Mouse (Mus musculus): Measurements from ENCODE around the gene Dohh. TPM values are rescaled to one million over a fixed set of nuclear protein-coding genes. Genes with fewer than 3 reads are reported as not detected.

The Dohh gene
- polyA plus RNA-seq, 1 experiment from 2014 or later = 90.4 TPM

DNA sequence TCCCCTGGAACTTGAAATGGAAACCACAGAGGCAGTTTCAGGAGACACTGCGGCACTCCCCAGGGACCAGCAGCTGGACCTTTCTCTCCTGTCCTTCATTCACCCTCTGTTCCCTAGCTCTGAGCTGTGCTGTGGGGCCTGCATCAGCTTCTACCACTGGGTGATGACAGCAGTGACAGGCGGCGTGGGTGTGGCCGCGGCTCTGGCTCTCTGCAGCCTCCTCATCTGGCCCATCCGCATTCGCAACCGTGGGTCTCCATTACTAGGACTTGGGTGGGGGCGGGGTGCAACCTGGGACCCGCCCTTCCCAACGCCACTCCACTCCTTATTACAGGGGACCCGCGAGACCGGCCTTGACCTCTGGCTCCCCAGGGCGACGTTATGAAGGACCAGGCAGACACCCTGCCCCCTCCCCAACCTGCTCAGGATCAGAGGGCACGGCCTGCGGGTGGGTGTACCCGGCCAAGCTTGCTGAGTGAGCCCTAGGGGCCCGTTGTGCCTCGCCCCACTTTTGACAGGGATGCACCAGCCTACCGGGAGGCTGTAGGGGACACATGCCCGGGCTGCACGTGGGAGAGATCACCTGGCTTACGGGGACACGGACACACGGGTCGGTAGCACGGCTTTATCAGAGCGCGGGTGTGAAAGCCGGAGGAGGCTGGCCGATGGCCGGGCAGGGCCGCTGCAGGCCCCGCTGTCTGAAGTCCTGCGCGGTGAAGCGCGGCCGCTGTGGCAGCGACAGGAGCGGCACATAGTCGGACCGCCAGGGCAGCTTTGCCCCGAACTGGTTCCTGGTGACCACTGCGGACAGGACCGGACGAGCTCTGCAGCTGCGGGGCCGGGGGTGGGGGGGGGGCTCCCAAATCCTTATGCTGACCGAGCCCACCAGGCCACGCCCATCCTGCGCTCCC lies 20.5 kb upstream of the Dohh start:
- H3K4me2 ChIP-seq = peak overlapping the region; percentile 45
- H3K9me3 ChIP-seq = no peaks in the 10 kb centered on the region
- H3K4me3 ChIP-seq = peak overlapping the region; percentile 17
- peaks cover 17% of the 10 kb centered on the region for H3K36me3 ChIP-seq (replicated peaks)
- H3K4me1 ChIP-seq = peaks cover 33% of the 10 kb centered on the region
- H3K27me3 ChIP-seq (replicated peaks) = peaks cover 13% of the 10 kb centered on the region
- WGBS = 16% methylated on average over 54 of the region's 54 CpGs
- peak overlapping the region; percentile 19 for H3K9ac ChIP-seq
- no peak for ATAC-seq (replicated peaks)
- no peak overlapping the region for H3K27ac ChIP-seq

DNA sequence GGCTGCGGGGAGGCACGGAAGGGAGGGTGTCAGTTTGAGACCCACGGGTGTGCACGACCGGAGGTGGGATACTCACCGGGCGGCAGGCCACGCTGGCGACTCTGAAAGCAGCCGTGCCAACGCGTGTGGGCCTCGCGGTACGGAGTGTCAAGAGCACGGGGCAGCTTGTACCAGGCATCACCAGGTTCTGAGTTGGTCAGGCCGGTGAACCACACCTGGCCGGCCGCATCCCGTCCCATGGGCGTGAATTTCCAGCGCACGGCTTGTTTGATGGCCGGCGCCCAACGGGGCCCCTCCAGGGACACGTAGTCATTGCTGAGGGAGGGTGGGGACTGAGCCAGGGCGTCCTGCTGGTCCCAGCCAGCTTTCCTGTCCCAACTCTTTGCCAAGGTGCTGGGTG lies 19.6 kb upstream of the Dohh start:
- ATAC-seq (replicated peaks) = no peak; the same call in 1 of the 2 replicates
- H3K4me3 ChIP-seq = peak overlapping the region; percentile 17
- WGBS = 11% methylated on average over 28 of the region's 28 CpGs

DNA sequence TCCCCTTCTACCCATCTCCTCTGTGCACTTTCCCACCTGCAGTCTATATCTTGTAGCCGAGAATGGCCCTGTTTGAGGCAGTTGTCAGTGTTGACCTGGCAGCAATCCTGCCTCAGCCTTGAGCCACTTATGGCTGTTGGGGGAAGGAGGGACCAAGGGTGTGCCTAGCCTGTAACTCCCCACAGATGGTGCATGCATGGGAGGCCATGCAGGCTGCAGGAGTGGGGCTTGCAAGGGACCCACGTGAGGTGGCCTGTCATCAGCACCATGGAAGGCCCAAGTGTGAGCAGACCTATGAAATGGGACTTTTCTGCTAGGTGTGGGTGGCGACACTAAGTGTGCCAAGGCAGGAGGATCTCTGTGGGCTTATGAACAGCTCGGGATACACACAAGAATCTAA lies 19.2 kb upstream of the Dohh start:
- Histone ChIP-seq H3K9me3 (no peaks in the 10 kb centered on the region), H3K4me3 (no peak overlapping the region), H3K36me3 (replicated peaks) (peaks cover 31% of the 10 kb centered on the region), H3K27me3 (replicated peaks) (peaks cover 13% of the 10 kb centered on the region), H3K4me2 (no peak overlapping the region), H3K27ac (no peak overlapping the region), H3K4me1 (peaks cover 30% of the 10 kb centered on the region), H3K9ac (no peak overlapping the region)
- WGBS = 33% methylated on average over 4 of the region's 4 CpGs
- ATAC-seq (replicated peaks) = no peak; the same call in 1 of the 2 replicates

More for the DNA sequence above, 19.6 kb upstream of the Dohh start:
- Histone ChIP-seq H3K27ac (no peak overlapping the region), H3K4me2 (peak overlapping the region; percentile 45), H3K4me1 (peaks cover 30% of the 10 kb centered on the region), H3K9me3 (no peaks in the 10 kb centered on the region), H3K27me3 (replicated peaks) (peaks cover 13% of the 10 kb centered on the region), H3K36me3 (replicated peaks) (peaks cover 27% of the 10 kb centered on the region), H3K9ac (peak overlapping the region; percentile 23; the same call in 1 of the 2 replicates)

DNA sequence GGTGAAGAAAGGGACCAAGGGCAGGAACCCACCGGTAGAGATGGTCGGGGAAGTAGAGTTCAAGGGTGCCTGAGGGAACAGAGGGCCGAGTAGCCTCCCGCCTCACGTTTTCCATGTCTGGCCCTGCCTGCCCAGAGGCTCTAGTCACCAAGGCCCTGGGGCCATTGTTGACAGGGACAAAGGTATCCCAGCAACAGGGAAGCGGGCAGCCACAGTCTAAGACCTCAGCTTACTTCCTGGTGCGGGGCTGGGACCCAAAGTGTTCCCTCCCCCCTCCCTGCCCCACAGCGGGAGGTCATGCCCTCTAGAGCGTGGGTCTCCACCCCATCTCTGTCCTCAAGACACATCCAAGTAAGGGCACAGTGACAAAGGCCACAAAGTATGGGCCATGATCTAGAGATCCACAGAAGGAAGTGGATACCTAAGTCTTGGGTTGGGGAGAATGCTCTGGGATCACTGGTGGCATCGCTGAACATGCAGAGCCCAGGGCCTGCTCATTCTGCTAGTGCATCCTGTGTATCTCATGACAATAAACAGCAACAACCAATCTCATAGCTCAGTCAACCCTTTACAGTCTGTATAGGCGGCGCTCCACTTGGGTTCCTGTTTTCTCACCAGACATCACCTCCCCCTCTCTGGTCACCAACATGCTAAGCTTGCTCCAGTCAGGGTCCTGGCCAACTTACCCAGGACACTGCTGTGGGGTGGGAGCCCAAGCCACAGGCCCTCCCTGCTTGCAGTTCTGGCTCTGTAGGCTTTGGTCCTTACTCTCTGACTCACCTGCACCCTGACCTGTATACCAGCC lies 18.4 kb upstream of the Dohh start, which contains the start of gene 4930404N11Rik:
4930404N11Rik (minus strand) TSS at position 145 of the 805 bp plus-strand sequence.
- H3K4me2 ChIP-seq = peak within 1 kb of the TSS; percentile 45
- peak within 1 kb of the TSS; percentile 17; the same call in 1 of the 2 replicates for H3K4me3 ChIP-seq
- H3K36me3 ChIP-seq (replicated peaks) = peaks cover 38% of the 10 kb centered on the region
- H3K9me3 ChIP-seq = no peaks in the 10 kb centered on the region
- H3K27me3 ChIP-seq (replicated peaks) = peaks cover 13% of the 10 kb centered on the region
- H3K9ac ChIP-seq = peak within 1 kb of the TSS; percentile 23; the same call in 1 of the 2 replicates
- H3K4me1 ChIP-seq = peaks cover 25% of the 10 kb centered on the region
- H3K27ac ChIP-seq = no peak within 1 kb of the TSS
- 18% methylated on average over 12 of the region's 12 CpGs for WGBS
- no peak for ATAC-seq (replicated peaks)

DNA sequence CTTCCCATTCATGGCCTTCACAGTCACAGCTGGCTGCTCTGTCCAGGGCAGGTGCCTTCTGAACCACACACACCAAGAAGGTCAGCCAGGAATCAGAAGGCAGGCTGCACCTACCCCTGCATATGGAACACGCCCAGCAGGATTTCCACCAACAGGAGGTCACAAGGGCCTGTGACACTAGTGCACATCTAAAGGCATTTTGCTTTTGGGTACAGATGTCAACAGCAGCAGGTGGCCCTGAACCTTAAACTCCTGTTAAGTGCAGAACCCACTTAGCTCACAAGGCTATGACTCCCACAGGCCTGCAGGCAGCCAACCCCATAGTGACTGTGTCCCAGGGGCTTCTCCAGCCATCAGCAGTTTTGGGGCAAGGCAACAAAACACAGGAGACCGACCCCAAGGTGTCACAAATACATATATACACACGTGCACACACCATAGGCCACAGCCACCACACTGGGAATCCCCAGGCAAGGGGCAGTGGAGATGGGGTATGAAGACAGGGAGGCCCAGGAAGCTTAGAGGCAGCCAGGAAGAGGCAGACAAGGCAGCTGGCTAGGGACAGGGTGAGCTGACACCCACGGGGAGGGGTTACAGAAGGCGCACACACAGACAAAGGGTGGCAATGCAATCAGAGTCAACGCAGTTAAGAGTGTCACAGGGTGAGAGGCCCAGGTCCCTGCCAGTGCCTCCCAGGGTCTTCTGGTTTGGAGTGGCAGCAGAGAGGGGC lies 17.6 kb upstream of the Dohh start:
- no peak overlapping the region for H3K4me2 ChIP-seq
- H3K9ac ChIP-seq = no peak overlapping the region
- no peak for ATAC-seq (replicated peaks)
- peaks cover 42% of the 10 kb centered on the region for H3K36me3 ChIP-seq (replicated peaks)
- peaks cover 24% of the 10 kb centered on the region for H3K4me1 ChIP-seq
- no peak overlapping the region for H3K4me3 ChIP-seq
- no peaks in the 10 kb centered on the region for H3K9me3 ChIP-seq
- H3K27me3 ChIP-seq (replicated peaks) = peaks cover 13% of the 10 kb centered on the region
- WGBS = 75% methylated on average over 6 of the region's 6 CpGs
- no peak overlapping the region for H3K27ac ChIP-seq

DNA sequence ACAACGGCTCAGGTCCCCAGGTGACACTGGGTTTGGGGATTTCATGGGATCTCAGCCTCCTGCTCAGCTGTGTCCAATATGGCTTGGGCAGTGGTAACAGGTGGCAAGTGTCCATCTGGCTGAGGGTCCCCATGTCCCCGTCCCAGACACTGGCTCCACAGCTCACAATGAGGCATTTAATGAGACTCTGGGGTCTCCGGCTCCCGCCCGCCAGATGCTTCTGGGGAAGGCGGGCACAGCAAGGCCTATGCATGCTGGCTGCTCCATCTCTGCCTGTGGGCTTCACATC lies 17.1 kb upstream of the Dohh start:
- H3K4me3 ChIP-seq = no peak overlapping the region
- peaks cover 13% of the 10 kb centered on the region for H3K27me3 ChIP-seq (replicated peaks)
- H3K4me1 ChIP-seq = peaks cover 24% of the 10 kb centered on the region
- no peak overlapping the region for H3K27ac ChIP-seq
- no peak overlapping the region for H3K4me2 ChIP-seq
- no peak overlapping the region for H3K9ac ChIP-seq
- 51% methylated on average over 6 of the region's 6 CpGs for WGBS
- ATAC-seq (replicated peaks) = no peak
- no peaks in the 10 kb centered on the region for H3K9me3 ChIP-seq
- H3K36me3 ChIP-seq (replicated peaks) = peaks cover 42% of the 10 kb centered on the region

DNA sequence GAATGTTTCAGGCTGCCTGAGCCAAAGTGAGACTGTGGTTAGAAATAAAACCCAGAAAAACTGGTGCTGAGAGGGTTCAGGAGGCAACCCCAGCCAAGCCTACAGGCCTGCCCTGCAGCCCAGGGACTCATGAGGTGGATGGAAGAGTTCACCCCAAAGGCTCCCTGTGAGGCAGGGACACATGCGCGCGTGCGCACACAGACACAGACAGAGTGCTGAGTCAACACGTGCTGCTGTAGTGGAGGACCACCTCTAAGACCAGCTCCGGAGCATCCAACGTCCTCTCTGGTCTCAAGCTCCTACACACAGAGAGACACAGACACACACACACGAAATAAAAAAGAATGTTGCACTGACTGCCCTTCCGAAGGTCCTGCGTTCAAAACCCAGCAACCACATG lies 8.9 kb upstream of the Dohh start:
- no peak for ATAC-seq (replicated peaks)
- 90% methylated on average over 10 of the region's 10 CpGs for WGBS
- no peaks in the 10 kb centered on the region for H3K9me3 ChIP-seq
- H3K4me2 ChIP-seq = no peak overlapping the region
- H3K9ac ChIP-seq = no peak overlapping the region
- H3K4me1 ChIP-seq = peaks cover 30% of the 10 kb centered on the region
- H3K27me3 ChIP-seq (replicated peaks) = no peaks in the 10 kb centered on the region
- no peak overlapping the region for H3K27ac ChIP-seq
- H3K36me3 ChIP-seq (replicated peaks) = peaks cover 9% of the 10 kb centered on the region
- no peak overlapping the region for H3K4me3 ChIP-seq

DNA sequence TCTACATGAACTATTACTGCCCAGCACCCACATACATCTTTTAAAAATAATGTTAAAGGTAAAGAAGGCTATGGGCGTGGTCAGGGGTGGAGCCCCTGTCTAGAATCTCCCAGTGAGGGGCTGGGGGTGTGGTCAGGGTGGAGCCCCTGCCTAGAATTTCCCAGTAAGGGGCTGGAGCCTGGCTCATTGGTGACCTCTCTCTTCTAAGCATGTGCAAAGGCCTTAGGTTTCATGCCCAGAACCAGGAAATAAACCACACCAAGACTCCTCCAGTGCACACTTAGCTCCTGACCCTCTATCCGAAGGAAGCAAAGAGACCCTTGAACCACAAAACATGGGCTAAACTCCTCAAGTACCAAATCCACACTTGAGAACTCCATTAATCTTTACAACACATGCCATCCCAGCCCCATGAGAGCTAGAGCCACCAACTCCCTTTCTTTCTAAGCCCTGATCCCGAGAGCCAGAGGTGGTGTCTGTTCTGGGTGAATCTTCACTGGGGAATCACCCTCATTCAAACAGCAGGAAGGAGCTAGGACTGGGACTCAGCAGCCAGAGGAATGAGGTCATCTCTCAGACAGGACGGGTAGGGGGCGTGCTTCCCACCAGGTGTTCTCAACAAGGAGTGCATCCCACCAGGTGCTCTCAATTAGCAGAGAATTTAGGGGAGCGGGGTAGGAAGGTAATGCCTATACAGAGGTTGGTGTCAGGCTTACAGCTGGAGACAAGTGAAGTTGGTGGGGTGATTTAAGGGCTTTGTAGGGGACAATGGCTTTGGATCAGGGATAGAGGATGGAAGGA lies 7.5 kb upstream of the Dohh start:
- Histone ChIP-seq H3K4me2 (peak overlapping the region; percentile 61), H3K9ac (peak overlapping the region; percentile 85), H3K27me3 (replicated peaks) (no peaks in the 10 kb centered on the region), H3K9me3 (no peaks in the 10 kb centered on the region), H3K27ac (no peak overlapping the region), H3K36me3 (replicated peaks) (no peaks in the 10 kb centered on the region), H3K4me3 (peak overlapping the region; percentile 68), H3K4me1 (peaks cover 30% of the 10 kb centered on the region)
- 42% methylated on average over 6 of the region's 6 CpGs for WGBS
- no peak for ATAC-seq (replicated peaks)

DNA sequence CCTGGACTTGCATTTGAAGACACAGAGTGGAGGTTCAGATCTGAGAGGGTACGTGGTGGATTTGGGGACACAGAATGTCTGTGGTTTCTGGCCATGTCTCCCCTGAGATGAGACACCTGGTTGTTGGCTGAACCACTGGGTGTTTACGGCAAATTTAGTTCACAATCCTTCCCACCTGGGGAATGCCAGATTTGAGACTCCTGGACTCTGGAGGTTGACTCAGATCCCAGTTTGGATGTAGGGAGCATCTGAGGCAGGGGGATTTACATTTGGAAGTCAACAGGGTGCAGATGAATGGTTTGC lies 6.9 kb upstream of the Dohh start:
- Histone ChIP-seq H3K4me3 (peak overlapping the region; percentile 68), H3K4me1 (peaks cover 30% of the 10 kb centered on the region), H3K9me3 (no peaks in the 10 kb centered on the region), H3K4me2 (peak overlapping the region; percentile 61), H3K27ac (peak overlapping the region; percentile 81; the same call in 1 of the 2 replicates), H3K36me3 (replicated peaks) (no peaks in the 10 kb centered on the region), H3K9ac (peak overlapping the region; percentile 85), H3K27me3 (replicated peaks) (no peaks in the 10 kb centered on the region)
- ATAC-seq (replicated peaks) = no peak
- WGBS = 59% methylated on average over 2 of the region's 2 CpGs

DNA sequence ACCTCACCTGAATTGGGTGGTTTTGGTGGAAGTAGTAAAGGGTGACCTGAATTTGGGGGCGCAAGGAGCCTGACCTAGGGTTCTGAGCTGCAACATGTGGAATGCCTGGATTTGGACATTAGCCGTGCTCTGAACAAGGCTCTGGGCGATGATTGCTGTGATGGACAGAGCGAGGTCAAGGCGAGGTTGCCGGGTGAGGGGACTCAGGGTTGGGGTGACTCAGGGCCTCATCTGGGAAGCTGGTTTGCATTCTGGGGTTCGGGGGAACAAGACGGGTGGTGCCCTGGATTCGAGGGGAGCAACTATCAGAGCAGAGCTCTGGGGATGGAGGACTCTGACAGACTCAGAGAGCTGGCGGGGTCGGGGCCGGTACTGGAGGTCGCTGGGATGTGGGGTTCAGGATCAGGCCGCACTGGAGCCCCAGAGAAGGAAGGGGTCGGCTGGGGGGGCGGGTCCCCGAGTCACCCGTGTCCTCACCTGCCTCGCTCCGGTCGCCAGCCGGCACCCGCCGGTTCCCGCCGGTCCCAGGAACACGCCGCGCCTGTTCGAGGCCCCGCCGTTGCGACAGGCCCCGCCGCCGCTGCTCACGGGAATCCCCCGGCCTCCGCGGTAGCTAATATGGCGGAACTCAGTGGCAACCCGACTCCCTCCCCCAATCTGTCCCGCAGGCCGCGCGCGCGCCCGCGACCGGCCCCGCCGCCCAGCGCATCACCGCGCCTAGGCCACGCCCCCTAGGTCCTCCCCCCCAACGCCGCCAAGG lies 6.3 kb upstream of the Dohh start, which contains the start of gene Fzr1:
Fzr1 (minus strand) TSS at position 724 of the 760 bp plus-strand sequence.
- H3K27me3 ChIP-seq (replicated peaks) = no peaks in the 10 kb centered on the region
- ATAC-seq (replicated peaks) = peak; percentile 70
- H3K9me3 ChIP-seq = no peaks in the 10 kb centered on the region
- peak within 1 kb of the TSS; percentile 61 for H3K4me2 ChIP-seq
- peak within 1 kb of the TSS; percentile 68 for H3K4me3 ChIP-seq
- H3K36me3 ChIP-seq (replicated peaks) = no peaks in the 10 kb centered on the region
- H3K4me1 ChIP-seq = peaks cover 30% of the 10 kb centered on the region
- H3K27ac ChIP-seq = peak within 1 kb of the TSS; percentile 81
- H3K9ac ChIP-seq = peak within 1 kb of the TSS; percentile 85
- 1% methylated on average over 59 of the region's 59 CpGs for WGBS
